Mouse (Mus musculus): ENCODE results near the gene AC129217.1. TPM values are rescaled to one million over a fixed set of nuclear protein-coding genes. Genes with fewer than 3 reads are reported as not detected.
A peak's percentile ranks its signal among the peaks of the same experiment; 100 is the strongest.
"Not testable (repeated sequence)": the region's sequence is repeated elsewhere in the genome, so short reads cannot be mapped to it uniquely, and the experiment has no call there.

Gene AC129217.1
- polyA plus RNA-seq, 1 experiment from 2014 or later = not detected

DNA sequence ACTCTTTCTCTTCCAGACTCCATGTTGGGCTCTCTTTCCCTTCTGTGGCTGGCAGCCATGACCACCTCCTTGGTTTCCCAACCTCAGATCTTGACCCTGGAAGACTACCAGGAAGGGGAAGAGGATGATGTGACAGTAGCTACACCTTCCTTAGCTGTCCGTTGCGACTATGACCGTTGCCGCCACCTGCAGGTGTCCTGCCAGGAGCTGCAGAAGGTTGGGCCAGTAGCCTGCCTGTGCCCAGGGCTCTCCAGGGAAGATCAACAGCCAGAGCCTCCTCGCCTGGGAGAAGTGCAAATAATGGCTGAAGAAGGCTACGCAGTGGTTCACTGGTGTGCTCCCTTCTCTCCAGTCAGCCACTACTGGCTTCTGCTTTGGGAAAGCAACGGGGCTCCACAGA, 22.1 kb downstream of the AC129217.1 start:
- Histone ChIP-seq H3K9ac (no peak overlapping the region), H3K36me3 (peaks cover 19% of the 10 kb centered on the region), H3K9me3 (no peaks in the 10 kb centered on the region), H3K4me2 (no peak overlapping the region), H3K27ac (no peak overlapping the region), H3K27me3 (no peaks in the 10 kb centered on the region), H3K4me1 (peaks cover 16% of the 10 kb centered on the region), H3K4me3 (no peak overlapping the region)
- no peak for ATAC-seq (ENCODE audit: insufficient number of reproducible peaks, low FRiP score, low TSS enrichment, low read depth)
- 52% methylated on average over 7 of the region's 7 CpGs for WGBS

DNA sequence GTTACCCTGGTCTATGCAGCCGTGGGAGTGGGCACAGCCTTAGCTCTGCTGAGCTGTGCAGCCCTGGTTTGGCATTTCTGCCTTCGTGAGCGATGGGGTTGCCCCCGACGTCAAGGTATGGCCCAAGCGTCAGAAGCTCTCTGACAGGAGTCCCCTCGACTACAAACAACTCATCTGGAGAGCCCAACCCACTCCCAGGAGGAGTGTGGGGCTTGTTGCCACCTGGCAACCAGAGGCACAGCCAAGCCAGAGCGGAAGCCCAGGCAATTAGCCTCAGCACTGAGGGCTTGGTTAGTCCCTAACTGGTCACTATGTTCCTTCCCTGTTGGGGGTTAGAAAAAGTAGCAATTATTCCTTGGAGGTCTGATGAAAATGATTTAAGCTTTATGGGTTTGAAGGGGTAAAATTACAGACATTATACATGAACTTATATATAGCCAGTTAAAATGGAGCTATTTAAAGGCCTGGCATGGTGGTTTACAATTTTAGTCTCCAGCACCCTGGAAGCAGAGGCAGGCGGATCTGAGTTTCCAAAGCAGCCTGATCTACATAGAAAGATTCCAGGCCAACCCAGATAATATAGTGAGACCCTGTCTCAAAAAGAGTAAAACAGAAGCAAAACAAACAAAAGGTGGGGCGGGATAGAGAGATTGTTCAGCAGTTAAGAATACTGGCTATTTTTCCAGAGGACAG, 22.8 kb downstream of the AC129217.1 start:
- H3K27me3 ChIP-seq = no peaks in the 10 kb centered on the region
- peaks cover 12% of the 10 kb centered on the region for H3K36me3 ChIP-seq
- ATAC-seq (ENCODE audit: insufficient number of reproducible peaks, low FRiP score, low TSS enrichment, low read depth) = no peak
- H3K4me3 ChIP-seq = no peak overlapping the region
- no peak overlapping the region for H3K9ac ChIP-seq
- no peak overlapping the region for H3K4me2 ChIP-seq
- no peaks in the 10 kb centered on the region for H3K9me3 ChIP-seq
- H3K4me1 ChIP-seq = peaks cover 16% of the 10 kb centered on the region
- WGBS = 43% methylated on average over 10 of the region's 10 CpGs
- H3K27ac ChIP-seq = no peak overlapping the region

DNA sequence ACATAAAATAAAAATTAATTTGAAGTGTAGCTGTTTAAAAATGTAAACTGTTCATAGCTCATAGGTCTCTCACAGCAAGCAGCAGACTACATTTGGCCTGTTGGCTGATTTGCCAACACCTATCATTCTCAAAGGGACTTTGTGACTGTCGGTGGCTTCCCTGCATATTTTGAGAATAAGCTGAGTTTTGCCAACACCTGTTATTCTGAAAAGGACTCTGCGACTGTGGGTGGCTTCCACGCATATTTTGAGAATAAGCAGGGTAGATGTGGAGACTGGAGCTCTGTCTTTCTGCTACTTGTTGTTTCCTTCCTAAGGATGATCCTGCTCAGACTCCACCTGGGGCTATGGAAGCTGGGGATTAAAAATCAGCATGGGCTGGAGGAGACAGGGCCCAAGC, 23.5 kb downstream of the AC129217.1 start:
- Histone ChIP-seq H3K9ac (no peak overlapping the region), H3K4me1 (peaks cover 16% of the 10 kb centered on the region)
- WGBS = 83% methylated on average over 3 of the region's 3 CpGs

DNA sequence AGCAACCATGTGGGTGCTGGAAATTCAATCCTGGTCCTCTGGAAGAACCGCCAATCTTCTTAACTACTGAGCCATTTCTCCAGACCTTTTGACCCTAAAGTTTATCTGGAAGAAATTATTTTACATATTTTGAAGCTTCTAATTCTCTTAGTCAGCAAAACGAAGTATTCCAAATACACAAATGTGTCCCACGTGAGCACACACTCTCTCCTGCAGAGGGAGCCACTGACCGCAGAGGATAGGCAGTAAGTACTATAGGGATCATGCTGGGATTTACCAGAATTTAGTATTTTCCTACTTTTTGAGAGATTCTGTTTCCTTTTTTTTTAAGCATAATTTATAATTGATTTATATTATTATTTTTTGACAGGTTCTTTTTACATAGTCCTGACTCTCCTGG, 28.1 kb downstream of the AC129217.1 start:
- WGBS = 38% methylated on average over 4 of the region's 4 CpGs
- Histone ChIP-seq H3K4me3 (no peak overlapping the region), H3K4me1 (no peaks in the 10 kb centered on the region), H3K4me2 (no peak overlapping the region), H3K9ac (no peak overlapping the region), H3K27ac (no peak overlapping the region), H3K36me3 (no peaks in the 10 kb centered on the region), H3K27me3 (no peaks in the 10 kb centered on the region), H3K9me3 (no peaks in the 10 kb centered on the region)
- ATAC-seq (ENCODE audit: insufficient number of reproducible peaks, low FRiP score, low TSS enrichment, low read depth) = no peak

More for the DNA sequence above, 23.5 kb downstream of the AC129217.1 start:
- Histone ChIP-seq H3K27me3 (no peaks in the 10 kb centered on the region), H3K36me3 (peaks cover 6% of the 10 kb centered on the region; the same call in 1 of the 2 replicates), H3K27ac (no peak overlapping the region), H3K9me3 (no peaks in the 10 kb centered on the region), H3K4me3 (no peak overlapping the region), H3K4me2 (no peak overlapping the region)
- ATAC-seq (ENCODE audit: insufficient number of reproducible peaks, low FRiP score, low TSS enrichment, low read depth) = no peak

DNA sequence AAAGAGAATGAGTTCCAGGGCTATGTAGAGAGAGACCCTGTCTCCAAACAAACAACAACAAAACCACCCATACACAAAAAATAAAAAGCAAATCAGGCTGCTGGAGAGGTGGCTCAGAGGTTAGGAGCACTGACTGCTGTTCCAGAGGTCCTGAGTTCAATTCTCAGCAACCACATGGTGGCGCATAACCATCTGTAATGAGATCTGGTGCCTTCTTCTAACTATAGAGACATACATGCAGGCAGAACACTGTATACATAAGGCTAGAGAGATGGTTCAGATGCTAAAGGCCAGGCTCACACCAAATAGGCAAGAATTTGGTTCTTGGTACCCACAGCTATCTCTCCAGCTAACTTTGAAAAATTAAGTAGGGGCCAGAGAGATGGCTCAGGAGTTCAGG, 29.4 kb downstream of the AC129217.1 start:
- 26% methylated on average over 1 of the region's 1 CpGs for WGBS
- no peak overlapping the region for H3K4me3 ChIP-seq
- H3K4me2 ChIP-seq = no peak overlapping the region
- no peaks in the 10 kb centered on the region for H3K27me3 ChIP-seq
- H3K4me1 ChIP-seq = no peaks in the 10 kb centered on the region
- H3K9ac ChIP-seq = no peak overlapping the region
- H3K27ac ChIP-seq = no peak overlapping the region
- H3K36me3 ChIP-seq = no peaks in the 10 kb centered on the region
- ATAC-seq (ENCODE audit: insufficient number of reproducible peaks, low FRiP score, low TSS enrichment, low read depth) = no peak
- H3K9me3 ChIP-seq = no peaks in the 10 kb centered on the region

DNA sequence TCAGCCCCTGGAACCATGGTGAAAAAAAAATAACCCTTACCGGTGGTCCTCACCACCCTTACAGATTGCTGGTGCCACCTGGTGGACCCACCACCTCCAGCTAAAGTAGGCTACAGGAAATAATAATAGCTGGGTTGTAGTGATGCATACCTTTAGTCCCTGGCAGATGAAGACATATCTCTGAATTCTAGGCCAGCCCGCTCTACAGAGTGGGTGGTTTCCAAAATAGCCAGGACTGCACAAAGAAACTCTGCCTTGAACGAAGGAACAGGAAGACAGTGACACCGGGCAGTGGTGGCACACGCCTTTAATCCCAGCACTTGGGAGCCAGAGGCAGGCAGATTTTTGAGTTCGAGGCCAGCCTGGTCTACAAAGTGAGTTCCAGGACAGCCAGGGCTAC, 34.7 kb downstream of the AC129217.1 start:
- WGBS = 83% methylated on average over 6 of the region's 6 CpGs
- no peaks in the 10 kb centered on the region for H3K9me3 ChIP-seq
- H3K4me3 ChIP-seq = no peak overlapping the region
- H3K9ac ChIP-seq = no peak overlapping the region
- ATAC-seq (ENCODE audit: insufficient number of reproducible peaks, low FRiP score, low TSS enrichment, low read depth) = no peak
- no peaks in the 10 kb centered on the region for H3K4me1 ChIP-seq
- no peaks in the 10 kb centered on the region for H3K27me3 ChIP-seq
- H3K4me2 ChIP-seq = no peak overlapping the region
- H3K36me3 ChIP-seq = no peaks in the 10 kb centered on the region
- H3K27ac ChIP-seq = no peak overlapping the region

DNA sequence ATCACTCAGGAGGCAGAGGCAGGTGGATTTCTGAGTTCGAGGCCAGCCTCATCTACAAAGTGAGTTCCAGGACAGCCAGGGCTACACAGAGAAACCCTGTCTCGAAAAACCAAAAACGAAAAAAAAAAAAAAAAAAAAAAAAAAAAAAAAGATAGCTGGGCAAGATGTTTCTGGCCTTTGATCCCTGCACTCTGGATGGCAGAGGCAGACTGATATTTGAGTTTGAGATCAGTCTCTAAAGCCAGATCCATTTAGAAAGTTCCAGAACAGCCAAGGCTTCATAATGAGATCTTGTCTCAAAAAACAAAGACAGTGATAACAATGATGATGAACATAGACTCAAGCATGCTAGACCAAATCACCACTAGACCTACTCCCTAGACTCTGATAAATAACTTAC, 40.8 kb downstream of the AC129217.1 start:
- WGBS = 80% methylated on average over 3 of the region's 3 CpGs
- not testable (repeated sequence) for H3K27ac ChIP-seq; H3K4me3 ChIP-seq; H3K9ac ChIP-seq; H3K9me3 ChIP-seq; ATAC-seq (ENCODE audit: insufficient number of reproducible peaks, low FRiP score, low TSS enrichment, low read depth); H3K27me3 ChIP-seq
- peaks cover 24% of the 10 kb centered on the region for H3K36me3 ChIP-seq
- peaks cover 10% of the 10 kb centered on the region for H3K4me1 ChIP-seq
- peak overlapping the region; percentile 83; the same call in 1 of the 2 replicates for H3K4me2 ChIP-seq

DNA sequence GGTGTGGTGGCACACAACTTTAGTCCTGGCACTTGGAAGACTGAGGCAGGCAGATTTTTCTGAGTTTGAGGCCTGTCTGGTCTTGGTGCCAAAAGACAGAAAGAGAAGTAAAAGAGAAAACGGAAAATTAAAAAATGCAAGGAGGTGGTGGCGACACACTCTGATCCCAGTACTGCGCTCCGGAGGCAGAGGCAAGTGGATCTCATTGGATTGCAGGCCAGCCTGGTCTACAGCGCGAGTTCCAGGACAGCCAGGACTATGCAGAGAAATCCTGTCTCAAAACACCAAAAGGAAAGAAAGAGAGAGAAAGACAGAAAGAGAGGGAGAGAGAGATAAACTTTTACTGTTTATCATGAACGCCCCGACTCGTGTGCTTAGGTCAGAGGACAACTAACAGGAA, 41.3 kb downstream of the AC129217.1 start:
- no peaks in the 10 kb centered on the region for H3K9me3 ChIP-seq
- peaks cover 27% of the 10 kb centered on the region for H3K36me3 ChIP-seq
- H3K27me3 ChIP-seq = no peaks in the 10 kb centered on the region
- 49% methylated on average over 9 of the region's 9 CpGs for WGBS
- peak overlapping the region; percentile 97 for H3K9ac ChIP-seq
- no peak for ATAC-seq (ENCODE audit: insufficient number of reproducible peaks, low FRiP score, low TSS enrichment, low read depth)
- peaks cover 10% of the 10 kb centered on the region for H3K4me1 ChIP-seq
- peak overlapping the region; percentile 99 for H3K4me3 ChIP-seq
- H3K4me2 ChIP-seq = peak overlapping the region; percentile 83
- H3K27ac ChIP-seq = peak overlapping the region; percentile 74

DNA sequence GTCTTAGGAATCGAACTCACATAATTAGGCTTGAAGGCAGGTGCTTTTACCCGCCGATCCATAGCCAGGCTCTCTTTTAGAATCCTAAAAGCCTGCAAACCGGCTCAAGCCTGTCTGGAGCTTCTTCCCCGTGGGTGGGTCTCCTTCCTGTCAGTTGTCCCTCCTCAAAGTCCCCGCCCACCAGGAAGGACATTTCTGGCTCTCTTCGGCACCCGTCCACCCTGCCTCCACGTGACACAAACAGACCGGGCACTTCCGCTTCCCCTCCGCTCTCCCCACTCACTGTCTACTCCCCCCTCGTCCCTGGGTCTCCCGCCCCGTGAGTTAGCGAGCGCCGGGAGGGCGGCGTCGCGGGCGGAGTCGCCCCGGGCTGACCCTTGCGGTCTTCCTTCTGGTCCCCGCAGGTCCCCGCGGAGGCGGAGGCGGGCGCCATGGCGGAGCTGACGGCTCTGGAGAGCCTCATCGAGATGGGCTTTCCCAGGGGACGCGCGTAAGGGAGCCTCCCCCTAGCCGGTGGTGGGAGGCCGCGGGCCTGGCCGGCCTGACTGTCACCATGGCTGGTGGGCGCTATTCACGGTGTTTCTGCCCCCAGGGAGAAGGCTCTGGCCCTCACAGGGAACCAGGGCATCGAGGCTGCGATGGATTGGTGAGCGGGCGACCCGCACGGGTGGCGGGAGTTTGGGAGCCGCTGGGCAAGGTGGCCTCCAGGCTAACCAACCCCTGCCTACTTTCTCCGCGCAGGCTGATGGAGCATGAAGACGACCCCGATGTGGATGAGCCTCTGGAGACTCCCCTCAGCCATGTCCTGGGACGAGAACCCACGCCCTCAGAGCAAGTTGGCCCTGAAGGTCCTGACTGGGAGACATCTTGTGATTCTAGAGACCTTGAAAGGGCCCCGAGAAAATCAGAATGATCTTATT, 42.0 kb downstream of the AC129217.1 start, which contains the start of gene Ubxn1:
TSS of gene Ubxn1 (plus strand) at position 230 of the 920 bp plus-strand sequence.
- WGBS = under 1% methylated on average over 59 of the region's 59 CpGs
- peak within 1 kb of the TSS; percentile 99 for H3K4me3 ChIP-seq
- peak within 1 kb of the TSS; percentile 85 for H3K27ac ChIP-seq
- peaks cover 10% of the 10 kb centered on the region for H3K4me1 ChIP-seq
- peak; percentile 96 for ATAC-seq (ENCODE audit: insufficient number of reproducible peaks, low FRiP score, low TSS enrichment, low read depth)
- peak within 1 kb of the TSS; percentile 83 for H3K4me2 ChIP-seq
- no peaks in the 10 kb centered on the region for H3K27me3 ChIP-seq
- H3K9ac ChIP-seq = peak within 1 kb of the TSS; percentile 97
- peaks cover 34% of the 10 kb centered on the region for H3K36me3 ChIP-seq
- no peaks in the 10 kb centered on the region for H3K9me3 ChIP-seq

DNA sequence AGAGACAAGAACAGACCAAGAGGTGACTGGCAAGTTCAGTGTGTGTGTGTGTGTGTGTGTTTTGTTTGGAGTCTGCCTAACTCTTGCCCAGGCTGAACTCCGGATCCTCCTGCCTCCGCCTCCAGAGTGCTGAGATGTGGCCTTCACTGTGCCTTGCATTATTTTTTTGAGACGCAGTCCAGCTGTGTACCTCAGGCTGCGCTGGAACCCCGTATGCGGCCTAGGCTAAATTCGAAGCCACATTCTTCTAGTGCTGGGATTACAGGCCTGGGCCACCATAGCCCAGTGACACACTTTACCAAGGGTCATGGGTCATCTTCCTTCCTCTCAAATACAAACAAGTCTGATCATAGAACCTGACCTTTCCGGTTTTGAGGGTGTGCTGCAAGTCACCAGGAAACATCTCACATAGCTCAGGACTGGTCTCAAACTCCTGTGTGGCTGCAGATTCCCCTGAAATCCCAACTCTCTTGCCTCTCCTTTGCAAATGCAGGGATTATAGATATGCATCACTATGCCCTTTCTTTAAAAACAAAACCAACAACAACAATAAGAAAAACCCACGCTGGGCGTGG, 42.8 kb downstream of the AC129217.1 start:
- Histone ChIP-seq H3K27me3 (no peaks in the 10 kb centered on the region), H3K4me3 (peak overlapping the region; percentile 99), H3K9ac (peak overlapping the region; percentile 97), H3K4me2 (peak overlapping the region; percentile 83), H3K27ac (0 out of 2 replicates have a peak overlapping the region, but pooled peaks have one; percentile 5), H3K36me3 (peaks cover 40% of the 10 kb centered on the region), H3K4me1 (peaks cover 10% of the 10 kb centered on the region), H3K9me3 (no peaks in the 10 kb centered on the region)
- WGBS = 71% methylated on average over 10 of the region's 10 CpGs
- ATAC-seq (ENCODE audit: insufficient number of reproducible peaks, low FRiP score, low TSS enrichment, low read depth) = no peak

DNA sequence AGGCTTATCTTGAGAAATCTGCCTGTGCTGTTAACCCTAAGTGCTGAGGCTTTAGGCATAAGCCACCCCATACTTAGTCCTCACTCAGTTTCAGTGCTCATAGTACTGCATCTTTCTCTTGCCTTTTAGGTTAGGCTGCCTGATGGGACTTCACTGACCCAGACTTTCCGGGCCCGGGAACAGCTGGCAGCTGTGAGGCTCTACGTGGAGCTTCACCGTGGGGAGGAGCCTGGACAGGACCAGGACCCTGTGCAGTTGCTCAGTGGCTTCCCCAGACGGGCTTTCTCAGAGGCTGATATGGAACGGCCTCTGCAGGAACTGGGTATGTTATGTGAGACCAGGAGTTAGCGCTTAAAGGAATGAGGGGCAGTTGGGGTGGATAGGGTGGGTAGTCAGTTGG, 45.5 kb downstream of the AC129217.1 start:
- H3K4me3 ChIP-seq = no peak overlapping the region
- peaks cover 52% of the 10 kb centered on the region for H3K36me3 ChIP-seq
- no peaks in the 10 kb centered on the region for H3K9me3 ChIP-seq
- no peak overlapping the region for H3K9ac ChIP-seq
- no peak overlapping the region for H3K4me2 ChIP-seq
- no peaks in the 10 kb centered on the region for H3K27me3 ChIP-seq
- WGBS = 91% methylated on average over 7 of the region's 7 CpGs
- H3K27ac ChIP-seq = no peak overlapping the region
- H3K4me1 ChIP-seq = peaks cover 18% of the 10 kb centered on the region
- ATAC-seq (ENCODE audit: insufficient number of reproducible peaks, low FRiP score, low TSS enrichment, low read depth) = no peak

Measured in limb, embryonic 15.5 days (tissue).